Mouse (Mus musculus) gastrocnemius, adult 18-20 months (tissue): ENCODE results near the gene Lias. TPM values are rescaled to one million over a fixed set of nuclear protein-coding genes. Genes with fewer than 3 reads are reported as not detected.

ENCODE experiments used
- DNase-seq: peaks from one replicate; pipeline ENCODE4 v3.0.0; 2021; ENCODE audit warnings: low spot score
- total RNA-seq, 2 experiments: library from RNA; stranded (reverse); gene quantifications; 2 replicates each; pipeline ENCODE4 v1.2.3; 2021

The Lias gene
- total RNA-seq, 2 experiments from 2014 or later: 44.5 to 51.0 TPM

GRCm38 (mm10) chr5:65424215-65424614 is 32.9 kb downstream of the Lias start:
- DNase-seq: no peak

- DNase-seq: no peak
These were observed 34.0 kb downstream of the Lias start for GRCm38 (mm10) chr5:65425251-65425650.

GRCm38 (mm10) chr5:65428321-65428720 is 37.0 kb downstream of the Lias start:
- DNase-seq: no peak

GRCm38 (mm10) chr5:65429441-65429840 is 38.1 kb downstream of the Lias start:
- no peak for DNase-seq

GRCm38 (mm10) chr5:65434471-65435362 is 43.4 kb downstream of the Lias start:
- no peak for DNase-seq

- no peak for DNase-seq
These were observed 44.1 kb downstream of the Lias start for GRCm38 (mm10) chr5:65435363-65435805.

- DNase-seq: peak; percentile 98
These were observed 44.7 kb downstream of the Lias start, which contains the start of gene Ugdh for GRCm38 (mm10) chr5:65435806-65436561. Ugdh (minus strand) TSS chr5:65435949.

- no peak for DNase-seq
These were observed 46.7 kb downstream of the Lias start for GRCm38 (mm10) chr5:65438041-65438440.

GRCm38 (mm10) chr5:65444981-65445380 is 53.7 kb downstream of the Lias start:
- no peak for DNase-seq

GRCm38 (mm10) chr5:65446756-65447155 is 55.5 kb downstream of the Lias start:
- no peak for DNase-seq

- DNase-seq: peak; percentile 32
These were observed 56.5 kb downstream of the Lias start for GRCm38 (mm10) chr5:65447826-65448225.

- no peak for DNase-seq
These were observed 57.6 kb downstream of the Lias start for GRCm38 (mm10) chr5:65448941-65449340.

- DNase-seq: peak; percentile 56
These were observed 63.5 kb downstream of the Lias start for GRCm38 (mm10) chr5:65454771-65455170.

GRCm38 (mm10) chr5:65457086-65457827 is 66.0 kb downstream of the Lias start:
- DNase-seq: no peak

- peak; percentile 63 for DNase-seq
These were observed 66.5 kb downstream of the Lias start for GRCm38 (mm10) chr5:65457846-65458245.

GRCm38 (mm10) chr5:65459454-65459853 is 68.2 kb downstream of the Lias start:
- DNase-seq: peak; percentile 43

Other genes starting within 250 kb of the Lias start
- 1 to 10 TPM in 1 of 2 experiments, under 1 TPM in 1; 0.71 to 1.8 TPM for gene Wdr19, start 191.8 kb upstream of the Lias start, total RNA-seq
- gene Rfc1, start 55.8 kb upstream of the Lias start, total RNA-seq: 10 to 100 TPM; 29.6 to 30.1 TPM
- under 1 TPM; 0.18 to 0.26 TPM for gene Klb, start 43.2 kb upstream of the Lias start, total RNA-seq
- gene Rpl9, start 53 bp upstream of the Lias start, total RNA-seq: 100 to 1,000 TPM; 558 to 781 TPM
- 10 to 100 TPM in 1 of 2 experiments, 1 to 10 TPM in 1; 6.9 to 13.1 TPM for gene Ugdh, start 44.5 kb downstream of the Lias start, total RNA-seq
- not detected for gene Gm43552, start 101.3 kb downstream of the Lias start, total RNA-seq
- 10 to 100 TPM; 29.6 to 39.0 TPM for gene Smim14, start 145.7 kb downstream of the Lias start, total RNA-seq
- gene Ube2k, start 145.7 kb downstream of the Lias start, total RNA-seq: 10 to 100 TPM; 61.4 to 72.0 TPM